Mouse (Mus musculus) limb, embryonic 14.5 days (tissue): ENCODE measurements around the gene Klhl25. TPM values are rescaled to one million over a fixed set of nuclear protein-coding genes. Genes with fewer than 3 reads are reported as not detected.
"Not testable (repeated sequence)": the region's sequence is repeated elsewhere in the genome, so short reads cannot be mapped to it uniquely, and the experiment has no call there.

ENCODE experiments used
- ATAC-seq: fragments of 200-750 bp; cut with Nextera tagmentation; 2 replicates; pipeline ENCODE4 v1.8.0; 2017; ENCODE audit warnings: low read depth, moderate number of reproducible peaks, moderate TSS enrichment; ENCODE audit not compliant: low FRiP score
- DNase-seq: peaks from one replicate; pipeline ENCODE4 v3.0.0-alpha.2; 2015; ENCODE audit warnings: low spot score
- H3K27ac ChIP-seq: fragments of 300-500 bp; sonication (generic); replicated peaks from 2 replicates; pipeline ENCODE4 v1.5.1; 2014; ENCODE audit warnings: low read depth, mild to moderate bottlenecking, low read length, moderate library complexity, mixed read lengths
- H3K27me3 ChIP-seq: fragments of 300-500 bp; sonication (generic); 2 replicates; pipeline ENCODE4 v1.6.1; 2014; ENCODE audit warnings: low read length, mixed read lengths; ENCODE audit not compliant: control insufficient read depth, insufficient read depth
- H3K36me3 ChIP-seq: fragments of 300-500 bp; sonication (generic); 2 replicates; pipeline ENCODE4 v1.6.1; 2014; ENCODE audit warnings: mild to moderate bottlenecking, low read length, moderate library complexity, mixed read lengths; ENCODE audit not compliant: control insufficient read depth, insufficient read depth
- H3K4me1 ChIP-seq: fragments of 300-500 bp; sonication (generic); 2 replicates; pipeline ENCODE4 v1.6.1; 2014; ENCODE audit warnings: antibody characterized with exemption, low read length, mixed read lengths; ENCODE audit not compliant: control insufficient read depth, insufficient read depth
- H3K4me2 ChIP-seq: fragments of 300-500 bp; sonication (generic); replicated peaks from 2 replicates; pipeline ENCODE4 v1.6.1; 2014; ENCODE audit warnings: low read depth, mild to moderate bottlenecking, low read length, moderate library complexity; ENCODE audit not compliant: severe bottlenecking
- H3K4me3 ChIP-seq: fragments of 300-500 bp; sonication (generic); replicated peaks from 2 replicates; pipeline ENCODE4 v1.5.1; 2014; ENCODE audit warnings: low read length
- H3K9ac ChIP-seq: fragments of 300-500 bp; sonication (generic); 2 replicates; pipeline ENCODE4 v1.6.1; 2014; ENCODE audit warnings: mild to moderate bottlenecking, low read depth, low read length, moderate library complexity; ENCODE audit not compliant: severe bottlenecking
- H3K9me3 ChIP-seq: fragments of 300-500 bp; sonication (generic); 2 replicates; pipeline ENCODE4 v1.6.1; 2016; ENCODE audit warnings: low read length; ENCODE audit not compliant: control insufficient read depth
- POLR2A ChIP-seq: fragments of 200-500 bp; IDR thresholded peaks from 2 replicates; pipeline ENCODE4 v1.8.0; 2012; ENCODE audit warnings: inconsistent platforms, mild to moderate bottlenecking, moderate library complexity, borderline replicate concordance; ENCODE audit not compliant: insufficient read depth, insufficient read length; ENCODE audit errors: extremely low read depth
- WGBS: fragments of 180-500 bp; shearing (Covaris S2); extraction: QIAGEN DNeasy Blood & Tissue Kit; methylation state at CpG from one replicate; pipeline ENCODE4 v1.1.7; 2014; 5-methylcytosine and 5-hydroxymethylcytosine counted together
- polyA plus RNA-seq, 2 experiments: library from polyadenylated mRNA; depleted of rRNA in 1 of 2; stranded (reverse) in 1 of 2; unstranded in 1 of 2; fragments of >200 nt; fragmentation: Nextera tagmentation in 1 of 2; extraction: Ambion mirVana in 1 of 2; gene quantifications; 2 replicates each; pipeline versions ENCODE4 v1.2.1 to v1.2.3; 2012 to 2014

Gene Klhl25
- polyA plus RNA-seq, 2 experiments, result 17.2 to 19.4 TPM

DNA sequence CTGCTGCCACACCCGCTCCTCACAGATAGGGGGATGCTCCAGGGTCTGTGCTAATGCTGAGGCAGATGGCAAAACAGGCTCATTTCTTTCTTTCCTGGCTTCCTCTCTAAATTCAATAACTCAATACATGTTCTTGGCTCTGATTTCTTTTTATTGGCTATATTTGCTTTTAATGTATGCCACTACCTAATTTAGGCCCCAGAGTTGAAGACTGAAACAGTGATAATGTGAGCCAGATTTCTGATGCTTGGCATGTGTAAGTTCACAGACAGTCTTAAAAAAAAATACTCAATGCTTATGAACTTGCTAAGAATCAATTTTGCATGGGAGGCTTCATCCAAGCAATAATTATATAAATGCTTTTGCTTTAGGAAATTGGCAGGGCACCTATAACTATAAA, 2.2 kb upstream of the Klhl25 start:
- Histone ChIP-seq H3K9ac (no peak overlapping the region), H3K4me3 (no peak overlapping the region), H3K27ac (no peak overlapping the region), H3K36me3 (no peaks in the 10 kb centered on the region), H3K27me3 (no peaks in the 10 kb centered on the region), H3K4me2 (no peak overlapping the region), H3K9me3 (no peaks in the 10 kb centered on the region), H3K4me1 (peaks cover 12% of the 10 kb centered on the region)
- peak; percentile 21 for DNase-seq
- TF ChIP-seq POLR2A, result no peak
- 83% methylated on average over 1 of the region's 1 CpGs for WGBS
- ATAC-seq, result no peak

DNA sequence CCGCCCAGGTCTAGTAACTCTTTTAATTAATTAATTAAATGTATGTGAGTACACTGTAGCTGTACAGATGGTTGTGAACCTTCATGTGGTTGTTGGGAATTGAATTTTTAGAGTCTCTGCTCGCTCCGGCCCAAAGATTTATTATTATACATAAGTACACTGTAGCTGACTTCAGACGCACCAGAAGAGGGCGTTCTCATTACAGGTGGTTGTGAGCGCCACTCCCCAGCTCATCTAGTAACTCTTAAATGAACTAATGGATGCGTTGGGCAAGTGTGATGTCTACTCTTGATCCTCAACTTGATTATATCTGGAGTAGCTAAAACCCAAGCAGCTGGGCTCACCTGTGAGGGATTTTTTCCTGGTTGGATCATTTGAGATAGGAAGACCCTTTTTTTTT, 1.2 kb upstream of the Klhl25 start:
- WGBS, result 46% methylated on average over 7 of the region's 7 CpGs
- no peak for ATAC-seq
- Histone ChIP-seq H3K9ac (no peak overlapping the region), H3K27ac (no peak overlapping the region), H3K4me3 (no peak overlapping the region), H3K27me3 (no peaks in the 10 kb centered on the region), H3K36me3 (peaks cover 9% of the 10 kb centered on the region; the same call in 1 of the 2 replicates), H3K4me2 (no peak overlapping the region), H3K9me3 (no peaks in the 10 kb centered on the region), H3K4me1 (peaks cover 12% of the 10 kb centered on the region)
- no peak for TF ChIP-seq POLR2A
- no peak for DNase-seq

DNA sequence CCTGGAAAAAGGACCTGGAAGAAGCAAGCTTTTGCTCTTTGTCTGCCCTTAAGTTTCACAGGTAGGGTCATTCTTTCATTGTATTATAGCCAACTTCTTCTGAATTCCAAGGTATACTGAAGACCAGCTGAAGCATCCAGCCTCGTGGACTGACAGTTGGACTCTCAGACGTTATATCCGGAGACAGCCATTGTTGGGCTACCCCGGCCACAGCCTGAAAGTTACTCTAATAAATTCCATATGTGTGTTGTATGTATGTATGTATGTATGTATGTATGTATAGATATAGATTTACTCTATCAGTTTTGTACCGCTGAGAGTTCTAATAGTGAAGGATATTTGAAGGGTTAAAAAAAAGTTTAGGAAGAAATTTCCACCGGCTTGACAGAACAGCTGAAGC, 621 bp upstream of the Klhl25 start:
- WGBS, result 7% methylated on average over 6 of the region's 6 CpGs
- H3K4me3 ChIP-seq, result peak overlapping the region; percentile 89
- H3K9ac ChIP-seq, result peak overlapping the region; percentile 44
- H3K4me1 ChIP-seq, result peaks cover 12% of the 10 kb centered on the region
- H3K36me3 ChIP-seq, result peaks cover 9% of the 10 kb centered on the region; the same call in 1 of the 2 replicates
- peak overlapping the region; percentile 50 for H3K4me2 ChIP-seq
- H3K27me3 ChIP-seq, result no peaks in the 10 kb centered on the region
- ATAC-seq (0 out of 2 replicates have a peak, but pooled peaks have one; percentile 1), DNase-seq (no peak)
- H3K27ac ChIP-seq, result peak overlapping the region; percentile 67
- H3K9me3 ChIP-seq, result no peaks in the 10 kb centered on the region
- no peak for TF ChIP-seq POLR2A

DNA sequence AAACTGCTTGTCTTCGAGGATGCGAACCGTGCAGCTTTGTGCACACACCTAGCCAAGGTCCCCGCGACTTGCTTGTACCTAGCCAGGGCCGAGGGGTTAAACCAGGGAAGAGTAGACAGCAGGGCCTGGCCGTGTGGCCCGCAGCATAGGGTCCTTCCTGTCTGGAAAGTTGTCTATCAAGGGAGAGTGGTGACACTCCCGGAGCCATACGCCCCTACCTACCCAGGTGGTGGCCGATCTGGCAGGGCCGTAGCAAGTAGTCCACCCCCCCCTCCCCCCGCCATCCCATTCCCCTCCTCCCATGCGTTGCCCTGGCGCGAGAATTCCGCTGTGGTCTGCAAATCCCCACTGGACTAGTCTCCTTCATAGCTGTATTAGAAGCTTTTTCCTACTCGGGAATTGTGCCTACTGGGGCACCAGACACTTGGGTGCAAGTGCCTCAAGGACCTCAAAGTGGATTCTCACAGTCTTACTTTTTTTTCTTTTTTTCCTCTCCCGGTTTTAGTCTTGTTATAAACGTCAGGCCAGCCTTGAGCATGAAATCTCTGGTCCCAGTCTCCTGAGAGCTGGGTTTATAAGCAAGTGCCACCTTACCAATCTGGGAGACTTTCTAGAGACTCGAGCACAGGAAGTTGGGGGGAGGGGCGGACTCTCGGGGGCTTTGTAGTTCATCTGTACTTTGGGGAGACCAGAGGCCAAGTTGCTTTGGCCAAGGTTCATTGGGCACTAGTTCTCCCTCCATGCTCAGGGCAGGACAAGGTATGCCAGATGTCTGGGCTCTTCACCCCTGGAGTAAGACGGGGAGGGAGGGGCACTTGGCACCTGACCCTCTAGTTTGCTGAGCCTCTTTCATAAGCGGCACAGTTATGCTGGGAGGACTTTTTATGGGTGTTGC, 913 bp downstream of the Klhl25 start:
- no peak for TF ChIP-seq POLR2A
- Histone ChIP-seq H3K4me3 (peak overlapping the region; percentile 89), H3K27me3 (no peaks in the 10 kb centered on the region), H3K9ac (peak overlapping the region; percentile 90), H3K9me3 (no peaks in the 10 kb centered on the region), H3K4me2 (peak overlapping the region; percentile 89), H3K27ac (peak overlapping the region; percentile 90), H3K4me1 (peaks cover 21% of the 10 kb centered on the region), H3K36me3 (peaks cover 9% of the 10 kb centered on the region; the same call in 1 of the 2 replicates)
- WGBS, result 1% methylated on average over 24 of the region's 25 CpGs
- no peak for ATAC-seq
- DNase-seq, result no peak

DNA sequence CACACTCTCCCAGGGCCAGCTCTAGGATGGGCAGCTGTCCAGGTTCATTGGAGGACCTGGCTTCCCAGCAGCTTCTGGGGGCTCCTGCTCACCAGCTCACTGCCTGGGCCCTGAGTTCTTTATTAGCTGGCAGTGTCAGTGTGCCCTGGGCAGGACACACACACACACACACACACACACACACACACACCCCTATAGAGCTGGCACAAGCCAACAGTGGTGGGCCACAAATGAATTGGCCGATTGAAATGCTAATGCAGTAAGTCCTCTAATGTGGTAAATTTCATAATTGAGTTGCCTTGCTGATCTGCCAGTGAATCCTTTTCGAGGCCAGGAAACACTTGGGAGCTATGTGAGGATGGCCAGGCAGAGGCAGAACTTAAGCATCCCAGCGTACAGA, 2.3 kb downstream of the Klhl25 start:
- WGBS, result 100% methylated on average over 1 of the region's 3 CpGs
- Histone ChIP-seq H3K36me3 (peaks cover 13% of the 10 kb centered on the region; the same call in 1 of the 2 replicates), H3K4me1 (peaks cover 25% of the 10 kb centered on the region)
- not testable (repeated sequence) for H3K27ac ChIP-seq, H3K4me2 ChIP-seq, H3K9me3 ChIP-seq, H3K4me3 ChIP-seq, H3K27me3 ChIP-seq, DNase-seq, H3K9ac ChIP-seq, ATAC-seq
